ENCODE assay signal across 18 mouse cellular contexts in genomic region chr13:70740281-70741240, GRCm38 (mm10).
A peak's percentile ranks its signal among the peaks of the same experiment; 100 is the strongest.
DNase-seq lines count a peak whose midpoint lies in the region; ATAC-seq lines count a peak whose summit lies in the region.
"Had no signal": no experiment of that assay in that cellular context is flagged by ENCODE, and none has a peak within 500 bp of the region (broad histone marks: within the 10 kb centered on the region; RNA-seq: fewer than 3 reads in every experiment).

No protein-coding gene starts in this region.

- no peak; the same call in 1 of the 2 replicates for ATAC-seq in heart, embryonic 12.5 days (ENCODE audit: insufficient number of reproducible peaks, low FRiP score)
- peak; percentile 20; the same call in 1 of the 2 replicates for ATAC-seq in embryonic facial prominence, embryonic 14.5 days (ENCODE audit: low read depth)
- ATAC-seq in stomach, embryonic 14.5 days (ENCODE audit: insufficient number of reproducible peaks, insufficient read depth, low FRiP score, low read depth), result peak; percentile 26; the same call in 1 of the 2 replicates
- ATAC-seq: forebrain, embryonic 16.5 days had no signal

- 20% methylated on average over 17 of the region's 17 CpGs for WGBS in heart, embryonic 12.5 days
- 52% methylated on average over 17 of the region's 17 CpGs for WGBS in embryonic facial prominence, embryonic 14.5 days
- 37% methylated on average over 17 of the region's 17 CpGs for WGBS in stomach, embryonic 14.5 days

- no peaks in the 10 kb centered on the region for H3K36me3 ChIP-seq in heart, embryonic 12.5 days
- H3K36me3 ChIP-seq in embryonic facial prominence, embryonic 14.5 days (ENCODE audit: control insufficient read depth, insufficient read depth, low read length), result no peaks in the 10 kb centered on the region
- no peaks in the 10 kb centered on the region for H3K36me3 ChIP-seq in stomach, embryonic 14.5 days (ENCODE audit: control insufficient read depth, insufficient read depth, low read length)
- H3K36me3 ChIP-seq: G1E; hindbrain, embryonic 10.5 days; liver, embryonic 15.5 days had no signal

- H3K9ac ChIP-seq in heart, embryonic 12.5 days, result no peak overlapping the region
- no peak overlapping the region for H3K9ac ChIP-seq in embryonic facial prominence, embryonic 14.5 days (ENCODE audit: low read depth, low read length)
- no peak overlapping the region for H3K9ac ChIP-seq in stomach, embryonic 14.5 days (replicated peaks; ENCODE audit: low read depth, low read length)
- H3K9ac ChIP-seq: liver, embryonic 15.5 days had no signal

- H3K4me1 ChIP-seq in heart, embryonic 12.5 days (replicated peaks), result peaks cover 26% of the 10 kb centered on the region
- 0 out of 2 replicates have a peak, but pooled peaks cover 10% of the 10 kb centered on the region for H3K4me1 ChIP-seq in embryonic facial prominence, embryonic 14.5 days (ENCODE audit: control insufficient read depth, insufficient read depth, low read length)
- peaks cover 13% of the 10 kb centered on the region for H3K4me1 ChIP-seq in stomach, embryonic 14.5 days (ENCODE audit: control insufficient read depth, insufficient read depth, low read length)
- H3K4me1 ChIP-seq: liver, embryonic 15.5 days had no signal

- no peak for DNase-seq in heart, adult 8-10 months (ENCODE audit: low spot score)
- DNase-seq in kidney, postnatal 14 days, result peak; percentile 10
- no peak for DNase-seq in kidney, postnatal 25 days
- DNase-seq in embryonic facial prominence, embryonic 14.5 days (ENCODE audit: low spot score), result peak; percentile 50
- DNase-seq in adrenal gland, adult (ENCODE audit: inconsistent age in 2 of 2, low spot score in 1 of 2), result no peak
- DNase-seq: adrenal gland, postnatal 25 days; cerebellum, postnatal 25 days; gastrocnemius, adult 2 months; kidney, adult 18-20 months; layer of hippocampus, adult 9-11 months; lung, postnatal 36 days; spleen, adult 18-20 months had no signal

- peak overlapping the region; percentile 64 for H3K4me2 ChIP-seq in heart, embryonic 12.5 days
- no peak overlapping the region for H3K4me2 ChIP-seq in embryonic facial prominence, embryonic 14.5 days (ENCODE audit: low read depth, low read length)
- H3K4me2 ChIP-seq in stomach, embryonic 14.5 days (replicated peaks; ENCODE audit: low read depth, low read length), result no peak overlapping the region
- H3K4me2 ChIP-seq: liver, embryonic 15.5 days had no signal

- peak overlapping the region; percentile 58; the same call in 1 of the 2 replicates for H3K27ac ChIP-seq in heart, embryonic 12.5 days (ENCODE audit: poor library complexity, severe bottlenecking)
- no peak overlapping the region for H3K27ac ChIP-seq in embryonic facial prominence, embryonic 14.5 days (replicated peaks; ENCODE audit: low read depth, low read length)
- peak overlapping the region; percentile 40; the same call in 1 of the 2 replicates for H3K27ac ChIP-seq in stomach, embryonic 14.5 days (ENCODE audit: low read length)
- H3K27ac ChIP-seq: gastrocnemius, adult 2 months; hindbrain, embryonic 10.5 days; liver, embryonic 15.5 days had no signal

- peaks cover 43% of the 10 kb centered on the region for H3K27me3 ChIP-seq in heart, embryonic 12.5 days (replicated peaks)
- no peaks in the 10 kb centered on the region for H3K27me3 ChIP-seq in embryonic facial prominence, embryonic 14.5 days (replicated peaks; ENCODE audit: control insufficient read depth, insufficient read depth, low read length)
- H3K27me3 ChIP-seq in stomach, embryonic 14.5 days (ENCODE audit: control insufficient read depth, insufficient read depth, low read length), result no peaks in the 10 kb centered on the region
- H3K27me3 ChIP-seq: liver, embryonic 15.5 days had no signal

- H3K9me3 ChIP-seq in heart, embryonic 12.5 days (replicated peaks), result no peaks in the 10 kb centered on the region
- H3K9me3 ChIP-seq in embryonic facial prominence, embryonic 14.5 days (ENCODE audit: control insufficient read depth, low read length), result no peaks in the 10 kb centered on the region
- no peaks in the 10 kb centered on the region for H3K9me3 ChIP-seq in stomach, embryonic 14.5 days (ENCODE audit: control insufficient read depth, low read depth, low read length)
- H3K9me3 ChIP-seq: hindbrain, embryonic 10.5 days; liver, embryonic 15.5 days had no signal

- no peak overlapping the region for H3K4me3 ChIP-seq in heart, embryonic 12.5 days
- H3K4me3 ChIP-seq in embryonic facial prominence, embryonic 14.5 days (ENCODE audit: low read depth, low read length), result no peak overlapping the region
- no peak overlapping the region for H3K4me3 ChIP-seq in stomach, embryonic 14.5 days (ENCODE audit: low read depth, low read length)
- H3K4me3 ChIP-seq: gastrocnemius, adult 2 months; hindbrain, embryonic 10.5 days; liver, embryonic 15.5 days had no signal

Comparison
In these comparisons a context has a peak if more than half of its experiments do, and no peak if none do; other contexts are left out.
1. DNase-seq: peak in kidney, postnatal 14 days (single experiment) and embryonic facial prominence, embryonic 14.5 days (single experiment); none in heart, adult 8-10 months (single experiment), kidney, postnatal 25 days (0 of 2) and adrenal gland, adult (0 of 2).